Mouse (Mus musculus) left cerebral cortex, adult 2 months (tissue): Measurements from ENCODE around the gene Hoxa13. TPM values are rescaled to one million over a fixed set of nuclear protein-coding genes. Genes with fewer than 3 reads are reported as not detected.

Source experiments
- DNase-seq, 2 experiments: peaks; one replicate each; pipeline ENCODE4 v3.0.0; 2021 to 2022; ENCODE audit warnings: low spot score in 2 of 2, mixed read lengths in 1 of 2; ENCODE audit errors: extremely low spot score in 1 of 2
- H3K27ac ChIP-seq: fragments of 200-600 bp; 2 replicates; pipeline ENCODE4 v1.8.1; 2022
- H3K4me3 ChIP-seq: fragments of 200-600 bp; 2 replicates; pipeline ENCODE4 v1.8.1; 2022
- CTCF ChIP-seq: fragments of 200-600 bp; IDR thresholded peaks from 2 replicates; pipeline ENCODE4 v1.8.1; 2022; ENCODE audit warnings: antibody characterized with exemption, mild to moderate bottlenecking, moderate library complexity
- intact Hi-C: fragments of 180-260 bp; cut with DNase I; formaldehyde crosslinking; loops from one replicate; pipeline ENCODE4 v1.15.1; 2025
- total RNA-seq, 2 experiments: library from RNA; stranded (reverse); gene quantifications; 2 replicates each; pipeline ENCODE4 v1.2.3; 2021

Gene Hoxa13
- total RNA-seq, 2 experiments from 2014 or later, result not detected

GRCm38 (mm10) chr6:52237346-52238154, 23.1 kb downstream of the Hoxa13 start:
- DNase-seq, result no peak
- no peak for TF ChIP-seq CTCF
- H3K4me3 ChIP-seq, result no peak overlapping the region
- intact Hi-C loops, result no loop called here
- no peak overlapping the region for H3K27ac ChIP-seq

GRCm38 (mm10) chr6:52236806-52237205, 23.9 kb downstream of the Hoxa13 start:
- no peak overlapping the region for H3K4me3 ChIP-seq
- H3K27ac ChIP-seq, result no peak overlapping the region
- DNase-seq, result no peak
- intact Hi-C loops, result no loop called here
- no peak for TF ChIP-seq CTCF

- H3K4me3 ChIP-seq, result no peak overlapping the region
- intact Hi-C loops, result no loop called here
- TF ChIP-seq CTCF, result no peak
- H3K27ac ChIP-seq, result no peak overlapping the region
- DNase-seq, result no peak
Observed at GRCm38 (mm10) chr6:52235866-52236265, 24.8 kb downstream of the Hoxa13 start.

- DNase-seq, result no peak
- H3K27ac ChIP-seq, result no peak overlapping the region
- TF ChIP-seq CTCF, result no peak
- intact Hi-C loops, result no loop called here
- H3K4me3 ChIP-seq, result no peak overlapping the region
Observed at GRCm38 (mm10) chr6:52235267-52235666, 25.4 kb downstream of the Hoxa13 start.

- Histone ChIP-seq H3K27ac (no peak overlapping the region), H3K4me3 (no peak overlapping the region)
- no peak for DNase-seq
- intact Hi-C loops, result no loop called here
- no peak for TF ChIP-seq CTCF
Observed at GRCm38 (mm10) chr6:52234428-52235140, 26.1 kb downstream of the Hoxa13 start.

GRCm38 (mm10) chr6:52233546-52234427, 26.9 kb downstream of the Hoxa13 start:
- TF ChIP-seq CTCF, result no peak
- no peak overlapping the region for H3K27ac ChIP-seq

GRCm38 (mm10) chr6:52232984-52233545, 27.6 kb downstream of the Hoxa13 start:
- TF ChIP-seq CTCF, result no peak
- DNase-seq, result no peak
- no peak overlapping the region for H3K27ac ChIP-seq
- intact Hi-C loops, result no loop called here
- H3K4me3 ChIP-seq, result no peak overlapping the region

More at GRCm38 (mm10) chr6:52233546-52234427, 26.9 kb downstream of the Hoxa13 start:
- H3K4me3 ChIP-seq, result no peak overlapping the region
- no peak for DNase-seq
- intact Hi-C loops, result no loop called here

- Histone ChIP-seq H3K27ac (no peak overlapping the region), H3K4me3 (no peak overlapping the region)
- intact Hi-C loops, result no loop called here
- DNase-seq, result no peak
- TF ChIP-seq CTCF, result no peak
Observed at GRCm38 (mm10) chr6:52232568-52232965, 28.1 kb downstream of the Hoxa13 start.

- no peak for TF ChIP-seq CTCF
- H3K4me3 ChIP-seq, result no peak overlapping the region
- H3K27ac ChIP-seq, result no peak overlapping the region
- DNase-seq, result no peak
- intact Hi-C loops, result no loop called here
Observed at GRCm38 (mm10) chr6:52231885-52232567, 28.7 kb downstream of the Hoxa13 start.

GRCm38 (mm10) chr6:52230516-52231165, 30.0 kb downstream of the Hoxa13 start, which contains the start of gene Hoxa9:
Gene Hoxa9 (minus strand): TSS chr6:52231089.
- intact Hi-C loops, result no loop called here

More at GRCm38 (mm10) chr6:52230516-52231165, 30.0 kb downstream of the Hoxa13 start, which contains the start of gene Hoxa9:
- no peak within 1 kb of the TSS for H3K4me3 ChIP-seq
- TF ChIP-seq CTCF, result no peak
- no peak for DNase-seq
- H3K27ac ChIP-seq, result no peak within 1 kb of the TSS
